Mouse (Mus musculus) G1E (cell line): ENCODE measurements around the gene Cnr2. TPM values are rescaled to one million over a fixed set of nuclear protein-coding genes. Genes with fewer than 3 reads are reported as not detected.

Experiments
- ATAC-seq: 2 replicates; pipeline ENCODE4 v1.8.0; 2016; ENCODE audit warnings: mild to moderate bottlenecking; ENCODE audit not compliant: insufficient number of reproducible peaks, poor library complexity, low FRiP score, severe bottlenecking; ENCODE audit errors: extremely low read depth
- DNase-seq: peaks from one replicate; pipeline ENCODE4 v3.0.0; 2012; ENCODE audit warnings: low spot score
- H3K27me3 ChIP-seq: 2 replicates; pipeline ENCODE4 v1.6.1; 2012; ENCODE audit warnings: mild to moderate bottlenecking, low read length, inconsistent platforms; ENCODE audit not compliant: insufficient read depth
- H3K36me3 ChIP-seq: replicated peaks from 2 replicates; pipeline ENCODE3; 2012; ENCODE audit warnings: mild to moderate bottlenecking, inconsistent platforms
- H3K4me1 ChIP-seq: 2 replicates; pipeline ENCODE4 v1.6.1; 2012; ENCODE audit warnings: low read depth, low read length, inconsistent platforms, mixed read lengths; ENCODE audit not compliant: insufficient read depth
- H3K4me3 ChIP-seq: 2 replicates; pipeline ENCODE4 v1.5.1; 2012; ENCODE audit warnings: low read depth, mild to moderate bottlenecking, inconsistent platforms, low read length, moderate library complexity, mixed read lengths
- H3K9me3 ChIP-seq: replicated peaks from 2 replicates; pipeline ENCODE4 v1.6.1; 2012; ENCODE audit warnings: inconsistent platforms
- CTCF ChIP-seq: IDR thresholded peaks from 2 replicates; pipeline ENCODE4 v1.5.1; 2012; ENCODE audit warnings: low read depth, low read length, inconsistent platforms, mixed read lengths
- GATA1 ChIP-seq: IDR thresholded peaks from 2 replicates; pipeline ENCODE4 v1.6.1; 2012; ENCODE audit warnings: borderline replicate concordance, low read length, inconsistent platforms, mixed read lengths
- GATA2 ChIP-seq: IDR thresholded peaks from 2 replicates; pipeline ENCODE4 v1.6.1; 2012; ENCODE audit warnings: low read depth, low read length, inconsistent platforms, borderline replicate concordance
- POLR2AphosphoS5 ChIP-seq: IDR thresholded peaks from 2 replicates; pipeline ENCODE4 v1.6.1; 2012; ENCODE audit warnings: low read depth, low read length, inconsistent platforms; ENCODE audit not compliant: insufficient replicate concordance
- TAL1 ChIP-seq: conservative IDR thresholded peaks from 2 replicates; pipeline ENCODE4 v1.6.1; 2012; ENCODE audit warnings: low read depth, low read length, inconsistent platforms, mixed read lengths
- polyA plus RNA-seq: library from polyadenylated mRNA; stranded (reverse); fragments of >175 nt; gene quantifications from 2 replicates; pipeline ENCODE4 v1.2.3, GENCODE M21; 2012
- total RNA-seq, 2 experiments: library from RNA; stranded (forward) in 1 of 2; stranded (reverse) in 1 of 2; fragments of 200-1000 nt in 1 of 2; fragments of >200 nt in 1 of 2; fragmentation: Nextera tagmentation in 1 of 2; gene quantifications; 2 replicates each; pipeline ENCODE4 v1.2.3; 2014 to 2017

Cnr2 gene
- total and polyA plus RNA-seq, 3 experiments: 5.1 to 28.2 (median 13.6) TPM

GRCm38 (mm10) chr4:135921257-135922120, 26.3 kb downstream of the Cnr2 start:
- TF ChIP-seq POLR2AphosphoS5: no peak
- no peak for TF ChIP-seq TAL1
- no peak for TF ChIP-seq GATA1
- TF ChIP-seq GATA2: no peak
- no peak for TF ChIP-seq CTCF
- H3K4me3 ChIP-seq: peak overlapping the region; percentile 91
- no peak for DNase-seq
- H3K4me1 ChIP-seq: peaks cover 21% of the 10 kb centered on the region
- H3K27me3 ChIP-seq: peaks cover 3% of the 10 kb centered on the region; the same call in 1 of the 2 replicates
- ATAC-seq: no peak
- H3K36me3 ChIP-seq: peaks cover 73% of the 10 kb centered on the region
- H3K9me3 ChIP-seq: no peaks in the 10 kb centered on the region

GRCm38 (mm10) chr4:135922190-135922589, 27.0 kb downstream of the Cnr2 start:
- Histone ChIP-seq H3K4me3 (no peak overlapping the region), H3K4me1 (peaks cover 22% of the 10 kb centered on the region), H3K36me3 (peaks cover 73% of the 10 kb centered on the region), H3K27me3 (no peaks in the 10 kb centered on the region; the same call in 1 of the 2 replicates), H3K9me3 (no peaks in the 10 kb centered on the region)
- no peak for DNase-seq
- ATAC-seq: no peak
- TF ChIP-seq TAL1 (no peak), GATA2 (no peak), CTCF (no peak), POLR2AphosphoS5 (no peak), GATA1 (no peak)

GRCm38 (mm10) chr4:135924418-135924817, 29.2 kb downstream of the Cnr2 start:
- ATAC-seq (no peak), DNase-seq (no peak)
- H3K4me3 ChIP-seq: no peak overlapping the region
- peaks cover 13% of the 10 kb centered on the region for H3K4me1 ChIP-seq
- peaks cover 71% of the 10 kb centered on the region for H3K36me3 ChIP-seq
- no peaks in the 10 kb centered on the region for H3K9me3 ChIP-seq
- TF ChIP-seq GATA1: no peak
- no peak for TF ChIP-seq TAL1
- no peak for TF ChIP-seq GATA2
- TF ChIP-seq POLR2AphosphoS5: no peak
- H3K27me3 ChIP-seq: no peaks in the 10 kb centered on the region

- ATAC-seq: no peak
- peaks cover 76% of the 10 kb centered on the region for H3K36me3 ChIP-seq
- H3K9me3 ChIP-seq: no peaks in the 10 kb centered on the region
- TF ChIP-seq POLR2AphosphoS5 (no peak), GATA1 (no peak), GATA2 (no peak), CTCF (no peak), TAL1 (no peak)
- no peak for DNase-seq
- no peak overlapping the region for H3K4me3 ChIP-seq
- no peaks in the 10 kb centered on the region for H3K27me3 ChIP-seq
- H3K4me1 ChIP-seq: peaks cover 13% of the 10 kb centered on the region
Measured at GRCm38 (mm10) chr4:135925341-135925740, 30.1 kb downstream of the Cnr2 start.

GRCm38 (mm10) chr4:135926195-135926808, 31.1 kb downstream of the Cnr2 start:
- DNase-seq (no peak), ATAC-seq (no peak)
- no peak for TF ChIP-seq CTCF
- TF ChIP-seq POLR2AphosphoS5: no peak
- no peak for TF ChIP-seq GATA2
- no peak for TF ChIP-seq TAL1
- no peak for TF ChIP-seq GATA1
- Histone ChIP-seq H3K9me3 (no peaks in the 10 kb centered on the region), H3K4me1 (peaks cover 12% of the 10 kb centered on the region), H3K36me3 (peaks cover 85% of the 10 kb centered on the region), H3K4me3 (no peak overlapping the region), H3K27me3 (no peaks in the 10 kb centered on the region)

GRCm38 (mm10) chr4:135926861-135927260, 31.7 kb downstream of the Cnr2 start:
- Histone ChIP-seq H3K4me1 (peaks cover 6% of the 10 kb centered on the region), H3K27me3 (no peaks in the 10 kb centered on the region), H3K4me3 (no peak overlapping the region), H3K36me3 (peaks cover 91% of the 10 kb centered on the region), H3K9me3 (no peaks in the 10 kb centered on the region)
- no peak for DNase-seq
- no peak for ATAC-seq
- TF ChIP-seq CTCF: no peak
- TF ChIP-seq TAL1: no peak
- TF ChIP-seq POLR2AphosphoS5: no peak
